Mouse (Mus musculus) embryonic facial prominence, embryonic 15.5 days (tissue): ENCODE measurements around the gene Cldn1. TPM values are rescaled to one million over a fixed set of nuclear protein-coding genes. Genes with fewer than 3 reads are reported as not detected.
A peak's percentile ranks its signal among the peaks of the same experiment; 100 is the strongest.

Source experiments
- ATAC-seq: fragments of 200-750 bp; cut with Nextera tagmentation; 2 replicates; pipeline ENCODE4 v1.8.0; 2017; ENCODE audit warnings: low read depth, moderate TSS enrichment; ENCODE audit not compliant: insufficient number of reproducible peaks, low FRiP score, low TSS enrichment
- H3K27ac ChIP-seq: fragments of 300-500 bp; sonication (generic); replicated peaks from 2 replicates; pipeline ENCODE4 v1.5.1; 2015; ENCODE audit warnings: mild to moderate bottlenecking, inconsistent platforms
- H3K27me3 ChIP-seq: fragments of 300-500 bp; sonication (generic); 2 replicates; pipeline ENCODE4 v1.6.1; 2015; ENCODE audit warnings: inconsistent platforms
- H3K36me3 ChIP-seq: fragments of 300-500 bp; sonication (generic); 2 replicates; pipeline ENCODE4 v1.6.1; 2015; ENCODE audit warnings: mild to moderate bottlenecking, inconsistent platforms
- H3K4me1 ChIP-seq: fragments of 300-500 bp; sonication (generic); 2 replicates; pipeline ENCODE4 v1.6.1; 2015; ENCODE audit warnings: inconsistent platforms
- H3K4me2 ChIP-seq: fragments of 300-500 bp; sonication (generic); replicated peaks from 2 replicates; pipeline ENCODE4 v1.6.1; 2015; ENCODE audit warnings: mild to moderate bottlenecking, inconsistent platforms
- H3K4me3 ChIP-seq: fragments of 300-500 bp; sonication (generic); replicated peaks from 2 replicates; pipeline ENCODE4 v1.5.1; 2015; ENCODE audit warnings: mild to moderate bottlenecking, inconsistent platforms
- H3K9ac ChIP-seq: fragments of 300-500 bp; sonication (generic); 2 replicates; pipeline ENCODE4 v1.6.1; 2015; ENCODE audit warnings: inconsistent platforms
- H3K9me3 ChIP-seq: fragments of 300-500 bp; sonication (generic); replicated peaks from 2 replicates; pipeline ENCODE4 v1.6.1; 2016; ENCODE audit warnings: inconsistent platforms
- WGBS: fragments of 180-500 bp; shearing (Covaris S2); methylation state at CpG from one replicate; pipeline ENCODE4 v1.1.7; 2015; 5-methylcytosine and 5-hydroxymethylcytosine counted together
- polyA plus RNA-seq: library from polyadenylated mRNA; unstranded; fragments of >200 nt; fragmentation: Nextera tagmentation; extraction: Ambion mirVana; gene quantifications from 2 replicates; pipeline ENCODE4 v1.2.1, GENCODE M21; 2015

Cldn1 gene
- polyA plus RNA-seq, 1 experiment from 2014 or later, result 50.2 TPM

DNA sequence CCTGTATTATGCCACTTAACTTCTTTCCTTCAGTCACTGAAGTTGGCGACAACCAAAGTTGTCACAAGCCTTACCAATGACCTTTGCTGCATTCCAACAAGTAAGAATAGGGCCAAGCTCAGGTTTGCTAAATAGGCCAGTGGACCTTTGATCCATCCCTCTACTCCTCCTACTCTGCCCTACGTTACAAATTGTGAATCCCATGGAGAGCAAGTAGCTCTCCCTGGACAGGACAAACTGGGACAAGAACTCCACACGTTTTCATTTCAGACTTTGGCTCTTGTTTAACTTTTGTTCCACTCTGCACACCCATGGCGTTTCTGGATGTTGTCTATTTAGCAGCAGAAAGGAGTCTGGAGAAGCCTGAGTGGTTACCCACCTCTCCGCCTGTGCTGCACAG lies 3.5 kb downstream of the Cldn1 start:
- Histone ChIP-seq H3K27ac (no peak overlapping the region), H3K4me2 (no peak overlapping the region), H3K4me1 (peaks cover 6% of the 10 kb centered on the region; the same call in 1 of the 2 replicates), H3K4me3 (no peak overlapping the region), H3K27me3 (no peaks in the 10 kb centered on the region), H3K9ac (no peak overlapping the region), H3K36me3 (no peaks in the 10 kb centered on the region), H3K9me3 (no peaks in the 10 kb centered on the region)
- no peak for ATAC-seq
- 63% methylated on average over 5 of the region's 5 CpGs for WGBS

DNA sequence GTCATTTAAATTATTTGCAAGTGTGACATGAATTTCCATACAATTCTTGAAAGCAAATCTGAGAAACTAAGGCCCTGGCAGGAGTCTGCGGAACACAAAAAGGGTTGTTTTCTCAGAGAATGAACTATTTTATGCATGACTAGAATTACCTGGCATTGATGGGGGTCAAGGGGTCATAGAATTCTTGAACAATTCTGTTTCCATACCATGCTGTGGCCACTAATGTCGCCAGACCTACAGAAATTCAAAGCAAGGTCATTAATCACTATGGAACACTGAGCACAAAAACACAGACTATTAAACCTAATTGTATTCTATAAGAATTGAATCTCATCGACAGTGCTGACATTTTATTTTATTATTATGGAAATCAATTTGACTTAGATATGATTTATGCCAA lies 10.9 kb downstream of the Cldn1 start:
- H3K27me3 ChIP-seq, result no peaks in the 10 kb centered on the region
- no peak overlapping the region for H3K4me2 ChIP-seq
- H3K9ac ChIP-seq, result no peak overlapping the region
- H3K9me3 ChIP-seq, result no peaks in the 10 kb centered on the region
- WGBS, result 69% methylated on average over 3 of the region's 3 CpGs
- no peak for ATAC-seq
- no peaks in the 10 kb centered on the region for H3K36me3 ChIP-seq
- H3K27ac ChIP-seq, result no peak overlapping the region
- H3K4me3 ChIP-seq, result no peak overlapping the region
- H3K4me1 ChIP-seq, result no peaks in the 10 kb centered on the region

DNA sequence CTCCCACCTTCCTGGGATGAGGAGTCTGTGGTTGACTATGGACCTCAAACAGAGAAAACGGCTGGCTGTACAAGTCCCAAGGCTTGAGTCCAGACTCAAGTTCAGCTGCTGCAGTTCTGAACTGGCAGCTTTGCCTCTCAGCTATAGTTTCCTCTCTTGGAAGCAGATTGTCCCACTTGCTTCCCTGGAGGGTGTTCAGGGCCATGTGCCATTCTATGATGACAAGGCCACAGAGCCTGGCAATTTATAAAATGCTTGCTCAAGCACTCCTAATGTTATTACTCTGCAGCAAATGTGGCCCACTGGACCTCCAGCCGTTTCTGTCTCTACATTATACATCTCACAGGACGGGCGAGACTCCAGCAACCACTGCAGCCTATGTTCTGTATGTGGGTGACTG lies 12.0 kb downstream of the Cldn1 start:
- no peaks in the 10 kb centered on the region for H3K9me3 ChIP-seq
- H3K4me3 ChIP-seq, result no peak overlapping the region
- no peak overlapping the region for H3K9ac ChIP-seq
- H3K36me3 ChIP-seq, result no peaks in the 10 kb centered on the region
- no peak for ATAC-seq
- no peaks in the 10 kb centered on the region for H3K4me1 ChIP-seq
- no peak overlapping the region for H3K4me2 ChIP-seq
- no peaks in the 10 kb centered on the region for H3K27me3 ChIP-seq
- WGBS, result 64% methylated on average over 4 of the region's 4 CpGs
- H3K27ac ChIP-seq, result no peak overlapping the region; the same call in 1 of the 2 replicates

- no peak overlapping the region for H3K27ac ChIP-seq
- H3K4me1 ChIP-seq, result no peaks in the 10 kb centered on the region
- H3K9me3 ChIP-seq, result no peaks in the 10 kb centered on the region
- WGBS, result 82% methylated on average over 5 of the region's 5 CpGs
- no peak overlapping the region for H3K4me2 ChIP-seq
- H3K9ac ChIP-seq, result no peak overlapping the region
- H3K4me3 ChIP-seq, result no peak overlapping the region
- no peaks in the 10 kb centered on the region for H3K27me3 ChIP-seq
- no peaks in the 10 kb centered on the region for H3K36me3 ChIP-seq
- ATAC-seq, result no peak
Measured at GRCm38 (mm10) chr16:26358898-26359297, 12.7 kb downstream of the Cldn1 start.

DNA sequence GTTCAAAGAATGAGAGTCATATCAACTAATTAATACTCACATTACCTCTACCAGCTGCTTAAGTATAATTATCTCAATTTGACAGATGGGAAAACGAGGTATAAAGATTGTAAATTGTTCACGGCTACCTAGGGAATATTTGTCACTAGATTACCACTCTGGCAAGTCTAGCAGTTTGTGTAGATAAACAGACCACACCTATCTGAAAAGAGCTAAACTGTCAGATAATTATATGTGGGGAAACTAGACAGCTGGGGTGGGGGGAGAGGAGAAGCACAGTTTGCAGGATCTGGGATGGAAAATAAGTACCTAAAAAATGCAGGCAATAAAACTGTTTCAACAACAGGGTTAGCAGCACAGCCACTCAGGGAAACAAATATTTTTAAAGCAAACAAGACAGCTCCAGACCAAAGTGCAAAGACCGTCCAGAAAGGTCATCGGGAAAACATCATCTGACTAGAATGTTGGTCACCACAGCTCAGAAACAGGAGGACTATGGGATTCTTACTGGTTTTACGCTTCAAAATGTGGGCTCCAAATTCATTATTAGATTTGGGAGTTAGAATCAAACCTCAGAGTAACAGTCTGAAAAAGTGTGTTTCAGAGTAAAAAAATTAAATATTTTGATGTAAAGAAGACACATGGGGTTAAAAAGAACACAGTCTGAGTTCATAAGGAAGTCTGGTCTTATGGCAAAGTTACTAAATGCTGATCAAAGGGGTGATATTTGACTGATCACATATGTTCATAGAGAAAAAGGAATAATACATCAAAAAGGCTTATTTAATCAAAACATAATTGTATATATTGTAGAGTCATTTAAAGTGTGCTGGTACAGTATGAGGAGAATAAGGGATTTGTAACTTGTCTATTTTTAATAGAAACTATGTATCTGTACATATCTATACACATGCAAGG lies 13.5 kb downstream of the Cldn1 start:
- no peak; the same call in 1 of the 2 replicates for ATAC-seq
- no peaks in the 10 kb centered on the region for H3K36me3 ChIP-seq
- 72% methylated on average over 5 of the region's 5 CpGs for WGBS
- no peak overlapping the region for H3K4me2 ChIP-seq
- no peaks in the 10 kb centered on the region for H3K4me1 ChIP-seq
- no peaks in the 10 kb centered on the region for H3K9me3 ChIP-seq
- H3K9ac ChIP-seq, result no peak overlapping the region
- no peak overlapping the region for H3K4me3 ChIP-seq
- H3K27me3 ChIP-seq, result no peaks in the 10 kb centered on the region
- no peak overlapping the region for H3K27ac ChIP-seq

DNA sequence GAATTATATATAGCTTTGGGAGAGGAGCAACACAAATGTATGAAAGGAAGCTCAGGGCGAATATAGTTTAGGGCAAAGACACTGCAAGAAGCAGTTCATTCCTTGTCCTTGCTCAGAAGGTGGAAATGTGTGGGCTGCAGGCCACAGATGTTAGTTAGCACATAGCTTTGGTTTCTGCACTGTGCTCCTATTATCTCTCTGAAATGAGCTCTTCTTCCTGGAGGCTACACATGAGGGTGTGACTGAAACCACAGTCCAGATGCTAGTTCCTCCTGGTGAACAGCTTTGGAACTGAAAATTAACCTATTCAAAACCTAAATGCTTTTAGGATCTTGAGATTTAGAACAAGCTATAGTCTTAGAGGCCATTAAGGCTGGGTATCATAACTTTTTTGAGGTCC lies 16.1 kb downstream of the Cldn1 start:
- 85% methylated on average over 1 of the region's 1 CpGs for WGBS
- no peaks in the 10 kb centered on the region for H3K4me1 ChIP-seq
- no peak for ATAC-seq

DNA sequence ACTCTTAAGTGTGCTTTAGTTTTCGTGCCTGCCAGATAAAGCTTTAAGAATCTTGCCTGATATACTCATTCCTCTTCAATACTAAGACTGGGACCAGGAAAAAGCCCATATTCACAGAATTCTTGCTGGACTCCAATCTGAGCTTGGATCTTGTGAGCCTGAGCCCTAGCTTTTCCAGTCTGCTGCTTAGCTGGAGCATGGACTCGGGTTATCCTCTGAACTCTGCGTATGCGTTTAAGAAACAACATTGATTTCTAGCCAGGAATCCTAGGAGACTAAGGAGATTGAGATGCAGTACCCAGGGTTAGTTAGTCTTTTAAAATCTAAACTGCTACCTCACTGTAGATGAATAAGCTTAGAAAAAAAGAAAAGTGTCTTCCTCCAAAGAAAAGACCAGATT lies 20.9 kb downstream of the Cldn1 start:
- Histone ChIP-seq H3K27me3 (no peaks in the 10 kb centered on the region), H3K9me3 (no peaks in the 10 kb centered on the region), H3K9ac (no peak overlapping the region), H3K4me3 (no peak overlapping the region), H3K27ac (no peak overlapping the region), H3K4me1 (no peaks in the 10 kb centered on the region), H3K36me3 (no peaks in the 10 kb centered on the region), H3K4me2 (no peak overlapping the region)
- ATAC-seq, result no peak
- 83% methylated on average over 4 of the region's 4 CpGs for WGBS

More for the DNA sequence above, 16.1 kb downstream of the Cldn1 start:
- no peak overlapping the region for H3K9ac ChIP-seq
- no peaks in the 10 kb centered on the region for H3K27me3 ChIP-seq
- no peaks in the 10 kb centered on the region for H3K36me3 ChIP-seq
- no peak overlapping the region for H3K4me2 ChIP-seq
- H3K27ac ChIP-seq, result no peak overlapping the region
- H3K9me3 ChIP-seq, result no peaks in the 10 kb centered on the region
- no peak overlapping the region for H3K4me3 ChIP-seq

DNA sequence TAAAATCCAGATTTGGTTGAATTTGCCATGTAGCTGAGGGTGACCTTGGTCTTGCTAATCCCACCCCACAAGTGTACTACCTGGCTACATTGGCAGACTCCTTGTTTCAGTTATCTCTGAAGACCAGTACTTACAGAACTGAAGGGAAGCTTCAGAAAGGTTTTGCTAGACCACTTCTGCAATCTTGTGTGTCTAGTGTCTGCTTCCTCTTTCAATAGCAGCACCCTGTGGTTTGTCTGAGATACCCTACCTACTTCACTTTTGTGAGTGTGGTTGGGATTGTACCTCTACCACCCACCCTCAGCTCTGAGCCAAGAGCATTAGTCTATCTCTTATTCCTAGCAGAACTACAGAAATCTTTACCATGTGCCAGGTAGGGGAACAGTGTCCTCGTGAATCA lies 22.8 kb downstream of the Cldn1 start:
- Histone ChIP-seq H3K27ac (no peak overlapping the region), H3K27me3 (no peaks in the 10 kb centered on the region), H3K4me2 (no peak overlapping the region), H3K9ac (no peak overlapping the region), H3K9me3 (no peaks in the 10 kb centered on the region), H3K4me1 (no peaks in the 10 kb centered on the region), H3K36me3 (no peaks in the 10 kb centered on the region), H3K4me3 (no peak overlapping the region)
- 64% methylated on average over 1 of the region's 1 CpGs for WGBS
- ATAC-seq, result no peak

DNA sequence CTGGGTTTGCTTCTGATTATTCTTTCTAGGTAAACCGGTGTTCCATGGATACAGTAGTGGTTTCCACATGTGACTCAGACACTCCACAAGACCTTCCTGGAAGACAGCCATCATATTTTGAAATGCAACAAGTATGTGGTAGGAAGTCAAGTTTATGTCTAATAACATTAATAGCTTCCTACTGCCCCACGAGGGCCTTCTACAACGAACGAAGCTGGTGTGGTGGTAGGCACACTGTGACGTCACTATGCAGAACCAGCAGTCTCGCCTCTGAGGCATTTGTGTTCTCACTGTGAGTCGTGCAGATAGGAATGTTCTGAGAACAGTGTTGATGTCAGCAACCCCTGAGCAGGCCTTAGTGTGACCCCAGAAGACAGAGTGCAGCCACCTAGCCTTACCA lies 55.4 kb downstream of the Cldn1 start:
- no peaks in the 10 kb centered on the region for H3K27me3 ChIP-seq
- H3K4me3 ChIP-seq, result no peak overlapping the region
- no peak overlapping the region for H3K9ac ChIP-seq
- no peak for ATAC-seq
- no peak overlapping the region for H3K4me2 ChIP-seq
- 54% methylated on average over 7 of the region's 7 CpGs for WGBS
- H3K27ac ChIP-seq, result no peak overlapping the region
- H3K4me1 ChIP-seq, result 0 out of 2 replicates have a peak, but pooled peaks cover 12% of the 10 kb centered on the region
- H3K36me3 ChIP-seq, result no peaks in the 10 kb centered on the region
- no peaks in the 10 kb centered on the region for H3K9me3 ChIP-seq

DNA sequence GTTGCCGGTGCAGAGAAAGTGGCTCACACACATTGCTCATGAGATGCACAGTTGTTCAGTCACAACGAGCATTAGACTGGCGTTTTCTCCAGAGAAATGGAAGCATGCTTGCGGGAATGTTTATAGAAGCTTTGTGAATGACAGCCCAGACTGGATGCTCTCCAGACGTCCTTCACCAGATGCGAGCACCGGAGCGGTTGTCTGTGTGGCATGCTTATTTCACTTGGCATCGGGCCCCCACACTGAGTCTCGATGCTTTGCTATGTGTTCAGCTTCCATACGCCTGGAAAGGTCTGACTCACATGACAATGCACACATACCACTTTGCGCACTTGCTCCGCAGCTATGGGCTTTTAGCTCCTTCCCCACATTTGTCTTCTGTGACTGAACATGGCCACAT lies 56.8 kb downstream of the Cldn1 start:
- Histone ChIP-seq H3K4me3 (no peak overlapping the region), H3K9ac (no peak overlapping the region), H3K4me1 (0 out of 2 replicates have a peak, but pooled peaks cover 12% of the 10 kb centered on the region), H3K9me3 (no peaks in the 10 kb centered on the region), H3K27ac (no peak overlapping the region), H3K4me2 (peak overlapping the region; percentile 12; the same call in 1 of the 2 replicates), H3K36me3 (no peaks in the 10 kb centered on the region), H3K27me3 (no peaks in the 10 kb centered on the region)
- WGBS, result 41% methylated on average over 13 of the region's 13 CpGs
- ATAC-seq, result no peak

DNA sequence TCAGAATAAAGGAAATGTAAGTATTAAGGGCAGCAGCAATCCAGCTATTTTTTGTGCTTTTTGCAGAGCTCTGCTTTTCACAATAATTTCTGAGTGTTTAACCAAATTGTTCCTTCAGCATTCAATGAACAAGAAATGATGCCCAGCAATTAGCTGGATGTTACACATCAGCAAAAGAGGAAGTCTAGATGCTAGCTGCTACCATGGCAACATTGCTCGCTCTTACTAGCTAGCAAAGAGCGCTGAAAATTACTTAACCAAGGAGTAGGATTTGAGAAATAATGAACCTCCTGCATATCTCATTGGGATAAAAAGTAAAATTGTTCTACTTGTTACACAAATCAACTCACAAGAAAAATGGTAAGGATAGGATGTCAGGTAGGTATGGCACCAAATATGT lies 62.2 kb downstream of the Cldn1 start:
- Histone ChIP-seq H3K9me3 (no peaks in the 10 kb centered on the region), H3K27ac (no peak overlapping the region), H3K4me3 (no peak overlapping the region), H3K9ac (no peak overlapping the region), H3K4me1 (0 out of 2 replicates have a peak, but pooled peaks cover 7% of the 10 kb centered on the region), H3K36me3 (no peaks in the 10 kb centered on the region), H3K27me3 (no peaks in the 10 kb centered on the region), H3K4me2 (no peak overlapping the region)
- 83% methylated on average over 2 of the region's 2 CpGs for WGBS
- ATAC-seq, result no peak
